ENCODE assay signal across 25 mouse cellular contexts in the genomic region with DNA sequence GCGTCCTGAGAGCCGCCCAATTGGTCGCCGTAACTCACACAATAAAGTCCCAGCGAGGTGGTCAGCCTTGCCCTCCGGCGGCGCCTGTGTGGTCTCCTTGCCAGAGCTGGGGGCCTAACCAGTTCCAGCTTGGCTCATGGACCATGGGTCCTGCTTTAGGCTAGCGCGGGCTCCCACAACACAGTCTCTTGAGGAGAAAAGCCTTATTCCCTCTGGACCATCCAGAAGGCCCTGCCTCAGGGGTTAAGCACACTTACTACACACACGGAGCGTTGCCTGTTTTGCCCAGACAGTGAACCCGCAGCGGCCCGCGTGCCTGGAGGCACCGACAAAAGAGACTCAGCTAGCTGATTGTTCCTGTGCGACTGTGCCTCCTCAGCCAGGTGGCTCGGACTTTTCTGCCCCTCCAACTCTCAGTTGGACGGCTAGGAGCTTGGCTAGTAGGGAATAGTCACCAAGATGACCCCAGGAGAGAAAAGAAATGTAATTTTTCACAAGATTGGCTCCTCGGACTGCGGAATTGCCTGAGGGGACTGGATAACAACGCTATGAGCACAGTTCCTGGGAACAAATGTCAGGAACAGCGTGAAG. TPM values are rescaled to one million over a fixed set of nuclear protein-coding genes. Genes with fewer than 3 reads are reported as not detected.
DNase-seq lines count a peak whose midpoint lies in the region; ATAC-seq lines count a peak whose summit lies in the region.
"Had no signal": no experiment of that assay in that cellular context is flagged by ENCODE, and none has a peak within 500 bp of the region (broad histone marks: within the 10 kb centered on the region; RNA-seq: fewer than 3 reads in every experiment).

No protein-coding gene starts in this region.

- no peak overlapping the region for H3K9ac ChIP-seq in heart, embryonic 12.5 days
- H3K9ac ChIP-seq in midbrain, embryonic 13.5 days (replicated peaks), result no peak overlapping the region
- H3K9ac ChIP-seq: embryonic facial prominence, embryonic 15.5 days; neural tube, embryonic 13.5 days had no signal

- H3K27ac ChIP-seq in heart, embryonic 10.5 days, result no peak overlapping the region
- no peak overlapping the region for H3K27ac ChIP-seq in heart, embryonic 12.5 days (ENCODE audit: poor library complexity, severe bottlenecking)
- H3K27ac ChIP-seq in midbrain, embryonic 13.5 days, result no peak overlapping the region
- H3K27ac ChIP-seq in midbrain, embryonic 10.5 days (replicated peaks), result no peak overlapping the region
- H3K27ac ChIP-seq in limb, embryonic 10.5 days, result peak overlapping the region; percentile 90
- H3K27ac ChIP-seq: embryonic facial prominence, embryonic 15.5 days; layer of hippocampus, adult 2 months; neural tube, embryonic 13.5 days had no signal

- no peak overlapping the region; the same call in 1 of the 2 replicates for H3K4me3 ChIP-seq in heart, embryonic 10.5 days
- H3K4me3 ChIP-seq in heart, embryonic 12.5 days, result no peak overlapping the region
- H3K4me3 ChIP-seq in midbrain, embryonic 13.5 days (replicated peaks), result no peak overlapping the region
- no peak overlapping the region for H3K4me3 ChIP-seq in midbrain, embryonic 10.5 days
- peak overlapping the region; percentile 80 for H3K4me3 ChIP-seq in limb, embryonic 10.5 days
- H3K4me3 ChIP-seq: embryonic facial prominence, embryonic 15.5 days; layer of hippocampus, adult 2 months; neural tube, embryonic 13.5 days had no signal

- no peak for ATAC-seq in heart, embryonic 12.5 days (ENCODE audit: insufficient number of reproducible peaks, low FRiP score)
- 0 out of 2 replicates have a peak, but pooled peaks have one; percentile 45 for ATAC-seq in midbrain, embryonic 13.5 days

- H3K9me3 ChIP-seq in heart, embryonic 10.5 days, result no peaks in the 10 kb centered on the region
- H3K9me3 ChIP-seq in heart, embryonic 12.5 days (replicated peaks), result no peaks in the 10 kb centered on the region
- no peaks in the 10 kb centered on the region for H3K9me3 ChIP-seq in midbrain, embryonic 13.5 days
- no peaks in the 10 kb centered on the region for H3K9me3 ChIP-seq in midbrain, embryonic 10.5 days (replicated peaks)
- no peaks in the 10 kb centered on the region for H3K9me3 ChIP-seq in limb, embryonic 10.5 days (replicated peaks)
- H3K9me3 ChIP-seq: embryonic facial prominence, embryonic 15.5 days; neural tube, embryonic 13.5 days had no signal

- no peak overlapping the region for H3K4me2 ChIP-seq in heart, embryonic 12.5 days
- H3K4me2 ChIP-seq in midbrain, embryonic 13.5 days (replicated peaks), result no peak overlapping the region
- H3K4me2 ChIP-seq: embryonic facial prominence, embryonic 15.5 days; heart, embryonic 11.5 days had no signal

- peaks cover 100% of the 10 kb centered on the region for H3K27me3 ChIP-seq in heart, embryonic 10.5 days (ENCODE audit: insufficient read depth, poor library complexity, severe bottlenecking)
- peaks cover 90% of the 10 kb centered on the region for H3K27me3 ChIP-seq in heart, embryonic 12.5 days (replicated peaks)
- H3K27me3 ChIP-seq in midbrain, embryonic 13.5 days, result peaks cover 99% of the 10 kb centered on the region
- H3K27me3 ChIP-seq in midbrain, embryonic 10.5 days (ENCODE audit: low read depth, poor library complexity, severe bottlenecking), result peaks cover 100% of the 10 kb centered on the region
- peaks cover 100% of the 10 kb centered on the region for H3K27me3 ChIP-seq in limb, embryonic 10.5 days (ENCODE audit: low read depth, poor library complexity, severe bottlenecking)

- H3K4me1 ChIP-seq in heart, embryonic 10.5 days, result peaks cover 21% of the 10 kb centered on the region
- H3K4me1 ChIP-seq in heart, embryonic 12.5 days (replicated peaks), result peaks cover 6% of the 10 kb centered on the region; the same call in 1 of the 2 replicates
- peaks cover 4% of the 10 kb centered on the region for H3K4me1 ChIP-seq in midbrain, embryonic 13.5 days (replicated peaks)
- peaks cover 11% of the 10 kb centered on the region; the same call in 1 of the 2 replicates for H3K4me1 ChIP-seq in midbrain, embryonic 10.5 days
- H3K4me1 ChIP-seq in limb, embryonic 10.5 days, result peaks cover 88% of the 10 kb centered on the region

- whole genome bisulfite sequencing in heart, embryonic 10.5 days, result 2% methylated on average over 24 of the region's 24 CpGs
- 2% methylated on average over 24 of the region's 24 CpGs for whole genome bisulfite sequencing in heart, embryonic 12.5 days
- 1% methylated on average over 24 of the region's 24 CpGs for WGBS in midbrain, embryonic 13.5 days
- WGBS in midbrain, embryonic 10.5 days, result 2% methylated on average over 24 of the region's 24 CpGs
- 1% methylated on average over 24 of the region's 24 CpGs for WGBS in limb, embryonic 10.5 days

- peak; percentile 76 for DNase-seq in heart, embryonic 10.5 days (ENCODE audit: low spot score)
- DNase-seq in midbrain, embryonic 10.5 days (ENCODE audit: low spot score), result no peak
- peak; percentile 92 for DNase-seq in limb, embryonic 10.5 days (ENCODE audit: low spot score)
- DNase-seq in retina, postnatal 1 day, result no peak
- DNase-seq in urinary bladder, postnatal 36 days (ENCODE audit: low spot score in 2 of 2), result no peak
- DNase-seq: adrenal gland, postnatal 36 days; cerebellum, adult 9-10 months; heart, postnatal 10 days; kidney, adult 18-20 months; kidney, postnatal 25 days; lung, adult 18-20 months; lung, postnatal 10 days; midbrain, embryonic 14.5 days; thymus, adult 18-20 months; thymus, postnatal 36 days had no signal

- H3K36me3 ChIP-seq in heart, embryonic 10.5 days, result no peaks in the 10 kb centered on the region
- no peaks in the 10 kb centered on the region for H3K36me3 ChIP-seq in heart, embryonic 12.5 days
- no peaks in the 10 kb centered on the region for H3K36me3 ChIP-seq in midbrain, embryonic 13.5 days
- H3K36me3 ChIP-seq in midbrain, embryonic 10.5 days, result no peaks in the 10 kb centered on the region
- H3K36me3 ChIP-seq in limb, embryonic 10.5 days, result no peaks in the 10 kb centered on the region
- H3K36me3 ChIP-seq: embryonic facial prominence, embryonic 15.5 days; neural tube, embryonic 13.5 days had no signal

RNA-seq across cellular contexts. Expression of gene Hoxd12, which starts 0.9 kb away (rescaled TPM):
- 1.1 TPM in 1 of 2 replicates, not detected in the other for polyA plus RNA-seq in heart, embryonic 10.5 days (2016; fragmentation: Nextera tagmentation; extraction: Ambion mirVana)
- polyA plus RNA-seq in heart, embryonic 12.5 days (2016; fragmentation: Nextera tagmentation; extraction: Ambion mirVana), result 0.14 and 0.15 TPM in 2 replicates
- polyA plus RNA-seq in midbrain, embryonic 13.5 days (2015; fragmentation: Nextera tagmentation; extraction: Ambion mirVana), result not detected in 2 replicates
- polyA plus RNA-seq in midbrain, embryonic 10.5 days (2016; fragmentation: Nextera tagmentation; extraction: Ambion mirVana), result not detected in 2 replicates
- polyA plus RNA-seq in limb, embryonic 10.5 days (2016; fragmentation: Nextera tagmentation; extraction: Ambion mirVana), result 26.0 and 44.8 TPM in 2 replicates
- polyA plus RNA-seq: embryonic facial prominence, embryonic 15.5 days; heart, embryonic 11.5 days; hindbrain, embryonic 11.5 days; liver, adult 2 months; midbrain, embryonic 14.5 days; small intestine, adult 2 months had no signal

RNA-seq across cellular contexts. Expression of gene Hoxd11, which starts 5.4 kb away (rescaled TPM):
- polyA plus RNA-seq in heart, embryonic 10.5 days (2016; fragmentation: Nextera tagmentation; extraction: Ambion mirVana), result 0.07 and 2.1 TPM in 2 replicates
- not detected in 2 replicates for polyA plus RNA-seq in heart, embryonic 12.5 days (2016; fragmentation: Nextera tagmentation; extraction: Ambion mirVana)
- not detected in 2 replicates for polyA plus RNA-seq in midbrain, embryonic 13.5 days (2015; fragmentation: Nextera tagmentation; extraction: Ambion mirVana)
- not detected in 2 replicates for polyA plus RNA-seq in midbrain, embryonic 10.5 days (2016; fragmentation: Nextera tagmentation; extraction: Ambion mirVana)
- 31.0 and 34.6 TPM in 2 replicates for polyA plus RNA-seq in limb, embryonic 10.5 days (2016; fragmentation: Nextera tagmentation; extraction: Ambion mirVana)
- polyA plus RNA-seq: embryonic facial prominence, embryonic 15.5 days; heart, embryonic 11.5 days; hindbrain, embryonic 11.5 days; liver, adult 2 months; midbrain, embryonic 14.5 days; small intestine, adult 2 months; stomach, embryonic 16.5 days had no signal

RNA-seq across cellular contexts. Expression of gene Hoxd13, which starts 5.8 kb away (rescaled TPM):
- polyA plus RNA-seq in heart, embryonic 10.5 days (2016; fragmentation: Nextera tagmentation; extraction: Ambion mirVana), result 0.40 TPM in 1 of 2 replicates, not detected in the other
- 0.09 and 0.12 TPM in 2 replicates for polyA plus RNA-seq in heart, embryonic 12.5 days (2016; fragmentation: Nextera tagmentation; extraction: Ambion mirVana)
- not detected in 2 replicates for polyA plus RNA-seq in midbrain, embryonic 13.5 days (2015; fragmentation: Nextera tagmentation; extraction: Ambion mirVana)
- polyA plus RNA-seq in midbrain, embryonic 10.5 days (2016; fragmentation: Nextera tagmentation; extraction: Ambion mirVana), result 0.05 TPM in 1 of 2 replicates, not detected in the other
- polyA plus RNA-seq in limb, embryonic 10.5 days (2016; fragmentation: Nextera tagmentation; extraction: Ambion mirVana), result 9.3 and 17.8 TPM in 2 replicates
- polyA plus RNA-seq: embryonic facial prominence, embryonic 15.5 days; heart, embryonic 11.5 days; hindbrain, embryonic 11.5 days; liver, adult 2 months; small intestine, adult 2 months; stomach, embryonic 16.5 days had no signal

RNA-seq across cellular contexts. Expression of gene Evx2, which starts 14.6 kb away (rescaled TPM):
- polyA plus RNA-seq in heart, embryonic 10.5 days (2016; fragmentation: Nextera tagmentation; extraction: Ambion mirVana), result not detected in 2 replicates
- polyA plus RNA-seq in heart, embryonic 12.5 days (2016; fragmentation: Nextera tagmentation; extraction: Ambion mirVana), result not detected in 2 replicates
- polyA plus RNA-seq in midbrain, embryonic 13.5 days (2015; fragmentation: Nextera tagmentation; extraction: Ambion mirVana), result 0.62 and 0.89 TPM in 2 replicates
- polyA plus RNA-seq in midbrain, embryonic 10.5 days (2016; fragmentation: Nextera tagmentation; extraction: Ambion mirVana), result 0.17 and 0.50 TPM in 2 replicates
- polyA plus RNA-seq in limb, embryonic 10.5 days (2016; fragmentation: Nextera tagmentation; extraction: Ambion mirVana), result 0.84 TPM in 1 of 2 replicates, not detected in the other
- polyA plus RNA-seq: embryonic facial prominence, embryonic 15.5 days; heart, embryonic 11.5 days; liver, adult 2 months; small intestine, adult 2 months; stomach, embryonic 16.5 days had no signal

RNA-seq across cellular contexts. Expression of gene Hoxd10, which starts 17.8 kb away (rescaled TPM):
- polyA plus RNA-seq in heart, embryonic 10.5 days (2016; fragmentation: Nextera tagmentation; extraction: Ambion mirVana), result 2.3 TPM in 1 of 2 replicates, not detected in the other
- 0.10 TPM in 1 of 2 replicates, not detected in the other for polyA plus RNA-seq in heart, embryonic 12.5 days (2016; fragmentation: Nextera tagmentation; extraction: Ambion mirVana)
- polyA plus RNA-seq in midbrain, embryonic 13.5 days (2015; fragmentation: Nextera tagmentation; extraction: Ambion mirVana), result not detected in 2 replicates
- polyA plus RNA-seq in midbrain, embryonic 10.5 days (2016; fragmentation: Nextera tagmentation; extraction: Ambion mirVana), result not detected in 2 replicates
- 51.1 and 68.0 TPM in 2 replicates for polyA plus RNA-seq in limb, embryonic 10.5 days (2016; fragmentation: Nextera tagmentation; extraction: Ambion mirVana)
- polyA plus RNA-seq: hindbrain, embryonic 11.5 days; liver, adult 2 months; midbrain, embryonic 14.5 days; small intestine, adult 2 months had no signal

Comparison
In these comparisons a context has a peak if more than half of its experiments do, and no peak if none do; other contexts are left out.
1. DNase-seq: peak in heart, embryonic 10.5 days (single experiment) and limb, embryonic 10.5 days (single experiment); none in midbrain, embryonic 10.5 days (single experiment), retina, postnatal 1 day (single experiment) and urinary bladder, postnatal 36 days (0 of 2).
2. RNA of gene Hoxd12, which starts 0.9 kb away (polyA plus RNA-seq): 26.0 to 44.8 TPM in limb, embryonic 10.5 days; 1.1 TPM in heart, embryonic 10.5 days, 0.14 to 0.15 TPM in heart, embryonic 12.5 days, not detected in midbrain, embryonic 13.5 days and not detected in midbrain, embryonic 10.5 days; every median in the first group is over 10 times any median in the second.
3. RNA of gene Hoxd11, which starts 5.4 kb away (polyA plus RNA-seq): 31.0 to 34.6 TPM in limb, embryonic 10.5 days; 0.07 to 2.1 TPM in heart, embryonic 10.5 days, not detected in heart, embryonic 12.5 days, not detected in midbrain, embryonic 13.5 days and not detected in midbrain, embryonic 10.5 days; every median in the first group is over 10 times any median in the second.